Mouse (Mus musculus) liver, postnatal 0 days (tissue): Measurements from ENCODE around the gene Six1. TPM values are rescaled to one million over a fixed set of nuclear protein-coding genes. Genes with fewer than 3 reads are reported as not detected.

Source experiments
- ATAC-seq: fragments of 200-750 bp; cut with Nextera tagmentation; 2 replicates; pipeline ENCODE4 v1.8.0; 2017; ENCODE audit warnings: mild to moderate bottlenecking, moderate library complexity
- DNase-seq: peaks from one replicate; pipeline ENCODE4 v3.0.0-alpha.2; 2016
- H3K27ac ChIP-seq: fragments of 300-500 bp; sonication (generic); 2 replicates; pipeline ENCODE4 v1.5.1; 2014; ENCODE audit warnings: antibody characterized with exemption, moderate library complexity, mild to moderate bottlenecking, low read depth
- H3K27me3 ChIP-seq: fragments of 300-500 bp; sonication (generic); 2 replicates; pipeline ENCODE4 v1.6.1; 2014; ENCODE audit warnings: low read length, control low read depth, mixed read lengths; ENCODE audit not compliant: insufficient read depth
- H3K36me3 ChIP-seq: fragments of 300-500 bp; sonication (generic); replicated peaks from 2 replicates; pipeline ENCODE4 v1.6.1; 2014; ENCODE audit warnings: mild to moderate bottlenecking, control low read depth, low read length, moderate library complexity, mixed read lengths; ENCODE audit not compliant: insufficient read depth
- H3K4me1 ChIP-seq: fragments of 300-500 bp; sonication (generic); 2 replicates; pipeline ENCODE4 v1.6.1; 2014; ENCODE audit warnings: antibody characterized with exemption, mild to moderate bottlenecking, control low read depth; ENCODE audit not compliant: insufficient read depth
- H3K4me2 ChIP-seq: fragments of 300-500 bp; sonication (generic); 2 replicates; pipeline ENCODE4 v1.6.1; 2014; ENCODE audit warnings: low read depth, mild to moderate bottlenecking, low read length, moderate library complexity, mixed read lengths
- H3K4me3 ChIP-seq: fragments of 300-500 bp; sonication (generic); 2 replicates; pipeline ENCODE4 v1.5.1; 2014; ENCODE audit warnings: low read depth, low read length
- H3K9ac ChIP-seq: fragments of 300-500 bp; sonication (generic); replicated peaks from 2 replicates; pipeline ENCODE4 v1.6.1; 2014; ENCODE audit warnings: mild to moderate bottlenecking, moderate library complexity
- H3K9me3 ChIP-seq: fragments of 300-500 bp; sonication (generic); 2 replicates; pipeline ENCODE4 v1.6.1; 2016; ENCODE audit warnings: mild to moderate bottlenecking, control low read depth, low read length, mixed read lengths
- CTCF ChIP-seq: sonication (generic); IDR thresholded peaks from 2 replicates; pipeline ENCODE4 v1.5.1; 2016; ENCODE audit warnings: antibody characterized with exemption, low read depth
- EP300 ChIP-seq: IDR thresholded peaks from 2 replicates; pipeline ENCODE4 v1.6.1; 2016; ENCODE audit warnings: antibody characterized with exemption, low read depth, mild to moderate bottlenecking
- WGBS: fragments of 180-500 bp; shearing (Covaris S2); extraction: QIAGEN DNeasy Blood & Tissue Kit; methylation state at CpG from one replicate; pipeline ENCODE4 v1.1.7; 2014; ENCODE audit not compliant: insufficient replicate concordance; 5-methylcytosine and 5-hydroxymethylcytosine counted together
- polyA plus RNA-seq: library from polyadenylated mRNA; unstranded; fragments of >200 nt; fragmentation: Nextera tagmentation; extraction: Ambion mirVana; gene quantifications from 2 replicates; pipeline ENCODE4 v1.2.1, GENCODE M21; 2015

Six1 gene
- polyA plus RNA-seq, 1 experiment from 2014 or later = 0.04 TPM

GRCm38 (mm10) chr12:73020941-73021340, 32.7 kb downstream of the Six1 start:
- H3K27me3 ChIP-seq = no peaks in the 10 kb centered on the region
- no peak overlapping the region for H3K27ac ChIP-seq
- no peak overlapping the region for H3K4me2 ChIP-seq
- TF ChIP-seq EP300 (no peak), CTCF (peak; percentile 80)
- ATAC-seq (no peak), DNase-seq (peak; percentile 75)
- no peaks in the 10 kb centered on the region for H3K9me3 ChIP-seq
- H3K4me3 ChIP-seq = no peak overlapping the region
- H3K36me3 ChIP-seq = no peaks in the 10 kb centered on the region
- no peaks in the 10 kb centered on the region for H3K4me1 ChIP-seq
- no peak overlapping the region for H3K9ac ChIP-seq
- WGBS = 7% methylated on average over 4 of the region's 4 CpGs

GRCm38 (mm10) chr12:73020422-73020821, 33.3 kb downstream of the Six1 start:
- Histone ChIP-seq H3K4me2 (no peak overlapping the region), H3K9ac (no peak overlapping the region), H3K36me3 (no peaks in the 10 kb centered on the region), H3K9me3 (no peaks in the 10 kb centered on the region), H3K4me1 (no peaks in the 10 kb centered on the region), H3K27me3 (no peaks in the 10 kb centered on the region), H3K27ac (no peak overlapping the region), H3K4me3 (no peak overlapping the region)
- WGBS = 41% methylated on average over 3 of the region's 3 CpGs
- ATAC-seq = no peak
- DNase-seq = no peak
- TF ChIP-seq EP300 (no peak), CTCF (no peak)

- TF ChIP-seq CTCF (no peak), EP300 (no peak)
- Histone ChIP-seq H3K36me3 (no peaks in the 10 kb centered on the region), H3K9me3 (no peaks in the 10 kb centered on the region), H3K9ac (no peak overlapping the region), H3K4me1 (no peaks in the 10 kb centered on the region), H3K4me2 (no peak overlapping the region), H3K4me3 (no peak overlapping the region), H3K27ac (no peak overlapping the region), H3K27me3 (no peaks in the 10 kb centered on the region)
- ATAC-seq = no peak
- no peak for DNase-seq
- 57% methylated on average over 4 of the region's 4 CpGs for whole genome bisulfite sequencing
These were observed 34.8 kb downstream of the Six1 start for GRCm38 (mm10) chr12:73018838-73019237.

GRCm38 (mm10) chr12:73016171-73016570, 37.5 kb downstream of the Six1 start:
- Histone ChIP-seq H3K4me3 (no peak overlapping the region), H3K4me1 (no peaks in the 10 kb centered on the region), H3K36me3 (no peaks in the 10 kb centered on the region), H3K9me3 (no peaks in the 10 kb centered on the region), H3K27me3 (no peaks in the 10 kb centered on the region), H3K9ac (no peak overlapping the region), H3K27ac (no peak overlapping the region), H3K4me2 (no peak overlapping the region)
- ATAC-seq (no peak), DNase-seq (no peak)
- 60% methylated on average over 4 of the region's 4 CpGs for WGBS
- TF ChIP-seq EP300 (no peak), CTCF (no peak)

GRCm38 (mm10) chr12:73014311-73014710, 39.4 kb downstream of the Six1 start:
- no peak for ATAC-seq
- Histone ChIP-seq H3K27me3 (no peaks in the 10 kb centered on the region), H3K9me3 (no peaks in the 10 kb centered on the region), H3K4me3 (no peak overlapping the region), H3K27ac (no peak overlapping the region), H3K4me2 (no peak overlapping the region), H3K36me3 (no peaks in the 10 kb centered on the region), H3K4me1 (no peaks in the 10 kb centered on the region), H3K9ac (no peak overlapping the region)
- WGBS = 32% methylated on average over 4 of the region's 4 CpGs
- no peak for DNase-seq
- TF ChIP-seq CTCF (no peak), EP300 (no peak)

GRCm38 (mm10) chr12:73012824-73013223, 40.9 kb downstream of the Six1 start:
- WGBS = 49% methylated on average over 5 of the region's 5 CpGs
- no peak for DNase-seq

More at GRCm38 (mm10) chr12:73012824-73013223, 40.9 kb downstream of the Six1 start:
- no peak overlapping the region for H3K4me2 ChIP-seq
- ATAC-seq = no peak
- no peak overlapping the region for H3K9ac ChIP-seq
- no peaks in the 10 kb centered on the region for H3K27me3 ChIP-seq
- H3K27ac ChIP-seq = no peak overlapping the region
- no peaks in the 10 kb centered on the region for H3K4me1 ChIP-seq
- no peak for TF ChIP-seq CTCF
- TF ChIP-seq EP300 = no peak
- H3K9me3 ChIP-seq = no peaks in the 10 kb centered on the region
- H3K4me3 ChIP-seq = no peak overlapping the region
- H3K36me3 ChIP-seq = no peaks in the 10 kb centered on the region
